Mouse (Mus musculus) CH12.LX (cell line): ENCODE data around the gene Cog1.

Experiments used
- CTCF ChIP-seq, 2 experiments: IDR thresholded peaks in 1 of 2; conservative IDR thresholded peaks in 1 of 2; 2 replicates each; pipeline ENCODE4 v1.5.1; 2011 to 2012; ENCODE audit warnings: low read depth in 2 of 2, low read length in 2 of 2, improper control_type of control experiment in 1 of 2, inconsistent platforms in 1 of 2, mild to moderate bottlenecking in 1 of 2, moderate library complexity in 1 of 2
- MAZ ChIP-seq: IDR thresholded peaks from 2 replicates; pipeline ENCODE4 v1.6.1; 2012; ENCODE audit warnings: low read depth, mild to moderate bottlenecking, inconsistent platforms, low read length, improper control_type of control experiment, moderate library complexity
- NELFE ChIP-seq: IDR thresholded peaks from 2 replicates; pipeline ENCODE4 v1.6.1; 2011; ENCODE audit warnings: low read depth, low read length, improper control_type of control experiment
- POLR2A ChIP-seq: IDR thresholded peaks from 2 replicates; pipeline ENCODE4 v1.6.1; 2011; ENCODE audit warnings: low read depth, mild to moderate bottlenecking, improper control_type of control experiment, low read length
- USF1 ChIP-seq: IDR thresholded peaks from 2 replicates; pipeline ENCODE4 v1.6.1; 2014; ENCODE audit warnings: low read depth, mild to moderate bottlenecking, inconsistent platforms, low read length, improper control_type of control experiment
- ZNF384 ChIP-seq: IDR thresholded peaks from 2 replicates; pipeline ENCODE4 v1.6.1; 2012; ENCODE audit warnings: low read depth, low read length, improper control_type of control experiment, inconsistent platforms

DNA sequence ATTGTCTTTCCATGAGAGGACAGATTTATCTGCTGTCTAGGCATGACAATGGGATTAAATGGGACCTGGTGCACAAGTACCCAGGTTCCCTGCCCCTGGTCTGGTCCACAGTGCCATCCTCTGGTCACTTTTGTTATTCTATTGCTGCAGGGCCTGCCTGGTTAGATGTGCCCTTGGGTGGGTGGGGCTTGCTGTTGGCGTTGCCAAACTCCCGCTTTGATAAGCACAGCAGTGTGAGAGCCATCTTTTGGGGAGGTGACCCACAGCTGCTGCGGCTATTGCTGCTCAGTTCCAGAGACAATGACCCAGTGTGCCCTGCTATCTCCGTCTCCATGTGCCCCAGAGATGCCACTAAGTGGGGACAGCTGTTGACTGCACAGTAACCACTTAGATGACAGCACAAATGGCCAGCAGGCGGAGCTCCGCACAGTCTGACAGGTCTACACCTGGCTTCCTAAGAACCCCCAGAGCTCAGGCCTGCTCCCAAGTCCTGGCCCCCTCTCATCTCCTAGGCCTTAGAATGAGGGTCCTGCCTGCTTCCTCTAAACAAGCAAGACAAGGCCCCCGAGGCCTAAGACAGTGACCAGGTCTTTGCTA, 66.2 kb downstream of the Cog1 start:
- TF ChIP-seq ZNF384 (no peak), USF1 (no peak), POLR2A (no peak), MAZ (no peak), CTCF (conservative IDR thresholded peaks at IDR 0.05 in 1 of 2, IDR thresholded peaks at IDR 0.05 in 1 of 2; ENCODE audit: low read depth in 2 of 2, low read length in 2 of 2) (peak in 1 of 2 experiments; percentile 72; a peak in 2 of 4 replicates), NELFE (no peak)
